Mouse (Mus musculus) spleen, adult 18-20 months (tissue): ENCODE measurements around the gene Gtf2f2.
"Not testable (repeated sequence)": the region's sequence is repeated elsewhere in the genome, so short reads cannot be mapped to it uniquely, and the experiment has no call there.

ENCODE experiments used
- DNase-seq, 2 experiments: peaks; one replicate each; pipeline ENCODE4 v3.0.0; 2022; ENCODE audit warnings: mixed read lengths in 2 of 2

Gtf2f2 gene

GRCm38 (mm10) chr14:75992371-75992770 is 18.3 kb downstream of the Gtf2f2 start:
- no peak for DNase-seq

GRCm38 (mm10) chr14:75990936-75991335 is 19.7 kb downstream of the Gtf2f2 start:
- no peak for DNase-seq

GRCm38 (mm10) chr14:75989168-75989567 is 21.5 kb downstream of the Gtf2f2 start:
- DNase-seq, result no peak

- no peak for DNase-seq
Measured at GRCm38 (mm10) chr14:75986878-75987483, 23.7 kb downstream of the Gtf2f2 start.

- no peak for DNase-seq
Measured at GRCm38 (mm10) chr14:75985112-75985511, 25.6 kb downstream of the Gtf2f2 start.

- no peak for DNase-seq
Measured at GRCm38 (mm10) chr14:75983891-75984290, 26.8 kb downstream of the Gtf2f2 start.

GRCm38 (mm10) chr14:75981231-75981630 is 29.4 kb downstream of the Gtf2f2 start:
- no peak for DNase-seq

- no peak for DNase-seq
Measured at GRCm38 (mm10) chr14:75976107-75976506, 34.6 kb downstream of the Gtf2f2 start.

- no peak for DNase-seq
Measured at GRCm38 (mm10) chr14:75967291-75967690, 43.4 kb downstream of the Gtf2f2 start.

- no peak for DNase-seq
Measured at GRCm38 (mm10) chr14:75964433-75964832, 46.2 kb downstream of the Gtf2f2 start.

- no peak for DNase-seq
Measured at GRCm38 (mm10) chr14:75964000-75964399, 46.7 kb downstream of the Gtf2f2 start.

GRCm38 (mm10) chr14:75963215-75963614 is 47.5 kb downstream of the Gtf2f2 start:
- no peak for DNase-seq

- DNase-seq, result no peak
Measured at GRCm38 (mm10) chr14:75962250-75962649, 48.4 kb downstream of the Gtf2f2 start.

- DNase-seq, result no peak
Measured at GRCm38 (mm10) chr14:75954766-75955165, 55.9 kb downstream of the Gtf2f2 start, which contains the start of gene Kctd4. Gene Kctd4 (plus strand): TSS chr14:75955009.

- no peak for DNase-seq
Measured at GRCm38 (mm10) chr14:75953011-75953410, 57.7 kb downstream of the Gtf2f2 start.

GRCm38 (mm10) chr14:75947674-75948073 is 63.0 kb downstream of the Gtf2f2 start:
- no peak for DNase-seq

- no peak for DNase-seq
Measured at GRCm38 (mm10) chr14:75942365-75942764, 68.3 kb downstream of the Gtf2f2 start.

- DNase-seq, result no peak
Measured at GRCm38 (mm10) chr14:75941500-75941899, 69.2 kb downstream of the Gtf2f2 start.

- DNase-seq, result no peak
Measured at GRCm38 (mm10) chr14:75937714-75938113, 73.0 kb downstream of the Gtf2f2 start.

- no peak for DNase-seq
Measured at GRCm38 (mm10) chr14:75934359-75934758, 76.3 kb downstream of the Gtf2f2 start.

GRCm38 (mm10) chr14:75931266-75931665 is 79.4 kb downstream of the Gtf2f2 start:
- DNase-seq, result peak; percentile 11

- not testable (repeated sequence) for DNase-seq
Measured at GRCm38 (mm10) chr14:75929713-75930112, 81.0 kb downstream of the Gtf2f2 start.

GRCm38 (mm10) chr14:75923314-75924052 is 87.2 kb downstream of the Gtf2f2 start:
- DNase-seq, result no peak

GRCm38 (mm10) chr14:75912665-75913064 is 98.0 kb downstream of the Gtf2f2 start:
- DNase-seq, result no peak
